Mouse (Mus musculus) kidney, embryonic 14.5 days (tissue): Measurements from ENCODE around the gene Filip1l. TPM values are rescaled to one million over a fixed set of nuclear protein-coding genes. Genes with fewer than 3 reads are reported as not detected.

ENCODE experiments used
- ATAC-seq: fragments of 200-750 bp; cut with Nextera tagmentation; 2 replicates; pipeline ENCODE4 v1.8.0; 2017; ENCODE audit warnings: moderate number of reproducible peaks, mild to moderate bottlenecking, moderate TSS enrichment, moderate library complexity; ENCODE audit not compliant: low FRiP score, low TSS enrichment
- H3K27ac ChIP-seq: fragments of 300-500 bp; sonication (generic); 2 replicates; pipeline ENCODE4 v1.5.1; 2014; ENCODE audit warnings: low read depth, mild to moderate bottlenecking, low read length, moderate library complexity, mixed read lengths
- H3K27me3 ChIP-seq: fragments of 300-500 bp; sonication (generic); 2 replicates; pipeline ENCODE4 v1.6.1; 2014; ENCODE audit warnings: mild to moderate bottlenecking, low read length; ENCODE audit not compliant: control insufficient read depth, insufficient read depth
- H3K36me3 ChIP-seq: fragments of 300-500 bp; sonication (generic); 2 replicates; pipeline ENCODE4 v1.6.1; 2014; ENCODE audit warnings: low read length, mixed read lengths; ENCODE audit not compliant: control insufficient read depth, insufficient read depth
- H3K4me1 ChIP-seq: fragments of 300-500 bp; sonication (generic); 2 replicates; pipeline ENCODE4 v1.6.1; 2014; ENCODE audit warnings: low read length, mixed read lengths; ENCODE audit not compliant: control insufficient read depth, insufficient read depth
- H3K4me2 ChIP-seq: fragments of 300-500 bp; sonication (generic); replicated peaks from 2 replicates; pipeline ENCODE4 v1.6.1; 2014; ENCODE audit warnings: low read depth, mild to moderate bottlenecking, low read length
- H3K4me3 ChIP-seq: fragments of 300-500 bp; sonication (generic); 2 replicates; pipeline ENCODE4 v1.5.1; 2014; ENCODE audit warnings: mild to moderate bottlenecking, low read length
- H3K9ac ChIP-seq: fragments of 300-500 bp; sonication (generic); 2 replicates; pipeline ENCODE4 v1.6.1; 2014; ENCODE audit warnings: low read depth, mild to moderate bottlenecking, low read length, moderate library complexity
- H3K9me3 ChIP-seq: fragments of 300-500 bp; sonication (generic); 2 replicates; pipeline ENCODE4 v1.6.1; 2016; ENCODE audit warnings: low read length; ENCODE audit not compliant: control insufficient read depth
- WGBS: fragments of 180-500 bp; shearing (Covaris S2); extraction: QIAGEN DNeasy Blood & Tissue Kit; methylation state at CpG from one replicate; pipeline ENCODE4 v1.1.7; 2014; 5-methylcytosine and 5-hydroxymethylcytosine counted together
- polyA plus RNA-seq: library from polyadenylated mRNA; unstranded; fragments of >200 nt; fragmentation: Nextera tagmentation; extraction: Ambion mirVana; gene quantifications from 2 replicates; pipeline ENCODE4 v1.2.1, GENCODE M21; 2014

Gene Filip1l
- polyA plus RNA-seq, 1 experiment from 2014 or later, result 21.1 TPM

GRCm38 (mm10) chr16:57485265-57485664, 132.4 kb downstream of the Filip1l start:
- Histone ChIP-seq H3K27ac (no peak overlapping the region), H3K27me3 (no peaks in the 10 kb centered on the region), H3K4me3 (no peak overlapping the region), H3K9ac (no peak overlapping the region), H3K36me3 (no peaks in the 10 kb centered on the region), H3K9me3 (no peaks in the 10 kb centered on the region), H3K4me2 (no peak overlapping the region), H3K4me1 (0 out of 2 replicates have a peak, but pooled peaks cover 8% of the 10 kb centered on the region)
- 76% methylated on average over 9 of the region's 9 CpGs for WGBS
- ATAC-seq, result no peak

GRCm38 (mm10) chr16:57486266-57486665, 133.4 kb downstream of the Filip1l start:
- 87% methylated on average over 5 of the region's 5 CpGs for WGBS
- Histone ChIP-seq H3K9me3 (no peaks in the 10 kb centered on the region), H3K27ac (no peak overlapping the region), H3K9ac (no peak overlapping the region), H3K36me3 (no peaks in the 10 kb centered on the region), H3K4me3 (no peak overlapping the region), H3K4me2 (no peak overlapping the region), H3K27me3 (no peaks in the 10 kb centered on the region), H3K4me1 (0 out of 2 replicates have a peak, but pooled peaks cover 8% of the 10 kb centered on the region)
- no peak for ATAC-seq

DNA sequence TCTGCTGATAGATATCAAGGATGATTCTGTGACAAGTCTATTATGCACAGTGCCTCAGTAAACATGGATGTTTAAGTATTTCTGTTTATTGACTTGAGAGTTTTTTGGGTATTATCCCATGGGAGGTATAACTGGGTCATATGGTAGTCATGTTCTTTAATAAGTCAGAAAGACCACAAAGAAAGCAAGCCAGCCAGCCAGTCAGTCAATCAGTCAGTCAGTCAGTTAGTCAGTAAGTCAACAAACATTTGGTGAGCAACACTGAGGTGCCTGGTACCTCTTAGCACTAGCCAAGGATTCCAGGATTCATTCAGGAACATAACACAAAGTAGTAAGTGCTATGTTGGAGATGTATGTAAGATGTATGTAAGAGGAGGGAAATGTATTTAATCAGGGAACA, 135.8 kb downstream of the Filip1l start:
- Histone ChIP-seq H3K4me2 (no peak overlapping the region), H3K27me3 (no peaks in the 10 kb centered on the region), H3K9ac (no peak overlapping the region), H3K27ac (no peak overlapping the region), H3K9me3 (no peaks in the 10 kb centered on the region), H3K4me3 (no peak overlapping the region), H3K4me1 (0 out of 2 replicates have a peak, but pooled peaks cover 5% of the 10 kb centered on the region), H3K36me3 (no peaks in the 10 kb centered on the region)
- ATAC-seq, result no peak

GRCm38 (mm10) chr16:57490691-57491090, 137.8 kb downstream of the Filip1l start:
- no peak overlapping the region for H3K4me2 ChIP-seq
- no peaks in the 10 kb centered on the region for H3K36me3 ChIP-seq
- 92% methylated on average over 8 of the region's 8 CpGs for WGBS
- no peaks in the 10 kb centered on the region for H3K9me3 ChIP-seq
- H3K9ac ChIP-seq, result no peak overlapping the region
- H3K27me3 ChIP-seq, result no peaks in the 10 kb centered on the region
- no peak for ATAC-seq
- H3K27ac ChIP-seq, result no peak overlapping the region
- H3K4me1 ChIP-seq, result 0 out of 2 replicates have a peak, but pooled peaks cover 5% of the 10 kb centered on the region
- no peak overlapping the region for H3K4me3 ChIP-seq

DNA sequence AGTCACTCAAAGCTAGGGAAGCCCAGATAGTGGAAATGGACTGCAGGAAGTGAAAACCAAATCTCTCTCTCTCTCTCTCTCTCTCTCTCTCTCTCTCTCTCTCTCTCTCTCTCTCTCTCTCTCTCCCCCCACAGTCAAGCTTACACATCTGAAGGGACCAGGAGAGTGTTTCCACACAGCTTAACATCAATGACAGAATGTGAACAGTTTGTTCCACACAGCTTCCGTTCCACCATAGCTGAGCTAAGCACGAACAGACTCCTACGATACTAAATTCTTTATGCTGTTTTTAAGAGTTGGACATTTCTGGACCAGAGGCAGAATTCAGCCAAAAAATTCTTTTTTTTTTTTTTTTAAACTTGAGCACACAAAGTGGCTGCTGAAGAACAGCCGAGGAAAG, 139.0 kb downstream of the Filip1l start:
- Histone ChIP-seq H3K36me3 (no peaks in the 10 kb centered on the region), H3K4me2 (no peak overlapping the region), H3K9ac (no peak overlapping the region), H3K4me1 (0 out of 2 replicates have a peak, but pooled peaks cover 5% of the 10 kb centered on the region), H3K27ac (no peak overlapping the region), H3K4me3 (no peak overlapping the region), H3K9me3 (no peaks in the 10 kb centered on the region), H3K27me3 (no peaks in the 10 kb centered on the region)
- no peak for ATAC-seq
- WGBS, result 92% methylated on average over 4 of the region's 4 CpGs

- Histone ChIP-seq H3K4me3 (no peak overlapping the region), H3K4me2 (no peak overlapping the region), H3K27me3 (no peaks in the 10 kb centered on the region), H3K9me3 (no peaks in the 10 kb centered on the region), H3K27ac (no peak overlapping the region), H3K36me3 (no peaks in the 10 kb centered on the region), H3K9ac (no peak overlapping the region), H3K4me1 (no peaks in the 10 kb centered on the region)
- 74% methylated on average over 10 of the region's 10 CpGs for whole genome bisulfite sequencing
- no peak for ATAC-seq
Measured at GRCm38 (mm10) chr16:57495476-57496203, 142.7 kb downstream of the Filip1l start.

DNA sequence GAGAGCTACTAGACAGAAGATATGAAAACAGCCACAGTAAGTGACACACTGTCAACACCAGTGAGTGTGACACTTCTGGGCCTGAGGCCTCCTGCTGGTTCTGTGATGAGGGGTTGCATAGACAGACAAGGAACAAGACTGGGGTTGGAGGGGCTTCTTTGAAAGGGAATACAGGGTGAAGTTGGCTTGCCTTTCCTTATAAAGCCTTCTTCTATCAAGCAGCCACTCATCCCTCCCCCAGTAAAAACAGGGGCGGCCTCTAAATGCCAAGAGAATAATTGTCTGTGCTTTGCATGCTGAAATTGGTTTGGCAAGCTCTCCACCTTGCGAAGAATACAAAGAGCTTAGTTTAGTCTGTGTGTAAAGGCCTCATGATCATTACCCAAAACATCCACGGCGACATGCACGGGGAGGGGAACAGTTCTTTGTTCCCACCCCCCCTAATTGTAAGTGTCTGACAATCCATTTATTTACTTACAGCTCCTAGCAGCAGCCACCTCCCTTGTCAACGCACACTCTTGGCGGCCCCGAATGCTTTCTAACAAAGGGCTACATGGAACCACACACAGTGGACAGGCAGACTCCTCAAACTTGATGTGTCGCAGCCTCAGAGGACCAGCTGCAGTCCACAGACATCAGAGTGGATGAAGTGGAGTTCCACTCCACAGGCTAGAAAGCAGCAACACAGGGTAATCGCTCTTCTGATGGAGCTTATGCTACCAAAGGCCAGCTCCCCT, 143.7 kb downstream of the Filip1l start:
- H3K4me2 ChIP-seq, result no peak overlapping the region
- H3K9ac ChIP-seq, result no peak overlapping the region
- no peak overlapping the region for H3K27ac ChIP-seq
- H3K4me3 ChIP-seq, result no peak overlapping the region
- no peaks in the 10 kb centered on the region for H3K4me1 ChIP-seq
- H3K27me3 ChIP-seq, result no peaks in the 10 kb centered on the region
- no peaks in the 10 kb centered on the region for H3K36me3 ChIP-seq
- no peak for ATAC-seq
- WGBS, result 81% methylated on average over 10 of the region's 10 CpGs
- H3K9me3 ChIP-seq, result no peaks in the 10 kb centered on the region

DNA sequence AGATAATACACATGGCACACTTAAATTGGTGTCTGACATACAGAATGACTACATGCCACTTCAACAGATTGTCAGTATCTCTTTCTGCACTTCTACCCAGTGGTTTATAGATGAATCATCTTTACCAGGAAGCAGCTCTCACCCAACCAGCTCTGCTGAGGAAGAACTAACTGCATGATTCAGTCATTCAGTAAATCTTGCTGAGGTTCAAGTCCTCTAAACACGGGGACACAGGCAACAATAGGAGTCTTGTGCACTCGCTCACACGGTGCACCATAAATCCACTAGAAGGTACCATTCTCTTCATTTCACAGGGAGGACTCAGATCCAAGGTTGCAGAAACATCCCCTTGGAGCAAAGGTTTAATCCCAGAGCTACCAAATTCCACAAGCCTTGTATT, 148.0 kb downstream of the Filip1l start:
- no peak for ATAC-seq
- Histone ChIP-seq H3K27ac (no peak overlapping the region), H3K9me3 (no peaks in the 10 kb centered on the region), H3K4me2 (no peak overlapping the region), H3K9ac (no peak overlapping the region), H3K27me3 (no peaks in the 10 kb centered on the region), H3K36me3 (no peaks in the 10 kb centered on the region), H3K4me3 (no peak overlapping the region), H3K4me1 (no peaks in the 10 kb centered on the region)
- WGBS, result 26% methylated on average over 3 of the region's 3 CpGs

GRCm38 (mm10) chr16:57502230-57502629, 149.3 kb downstream of the Filip1l start:
- H3K4me1 ChIP-seq, result no peaks in the 10 kb centered on the region
- H3K36me3 ChIP-seq, result no peaks in the 10 kb centered on the region
- ATAC-seq, result no peak
- H3K27me3 ChIP-seq, result no peaks in the 10 kb centered on the region
- H3K9ac ChIP-seq, result no peak overlapping the region
- H3K4me2 ChIP-seq, result no peak overlapping the region
- no peaks in the 10 kb centered on the region for H3K9me3 ChIP-seq
- no peak overlapping the region for H3K4me3 ChIP-seq
- no peak overlapping the region for H3K27ac ChIP-seq
- WGBS, result 38% methylated on average over 2 of the region's 2 CpGs
